Mouse (Mus musculus) neural tube, embryonic 12.5 days (tissue): ENCODE data around the gene Chchd5. TPM values are rescaled to one million over a fixed set of nuclear protein-coding genes. Genes with fewer than 3 reads are reported as not detected.

Source experiments
- ATAC-seq: fragments of 200-750 bp; cut with Nextera tagmentation; 2 replicates; pipeline ENCODE4 v1.8.0; 2017; ENCODE audit warnings: low read depth, mild to moderate bottlenecking, moderate TSS enrichment, moderate library complexity; ENCODE audit not compliant: low FRiP score
- H3K27ac ChIP-seq: fragments of 300-500 bp; sonication (generic); 2 replicates; pipeline ENCODE4 v1.5.1; 2016
- H3K27me3 ChIP-seq: fragments of 300-500 bp; sonication (generic); replicated peaks from 2 replicates; pipeline ENCODE4 v1.6.1; 2016; ENCODE audit warnings: mild to moderate bottlenecking
- H3K36me3 ChIP-seq: fragments of 300-500 bp; sonication (generic); 2 replicates; pipeline ENCODE4 v1.6.1; 2016; ENCODE audit warnings: mild to moderate bottlenecking
- H3K4me1 ChIP-seq: fragments of 300-500 bp; sonication (generic); 2 replicates; pipeline ENCODE4 v1.6.1; 2016
- H3K4me2 ChIP-seq: fragments of 300-500 bp; sonication (generic); replicated peaks from 2 replicates; pipeline ENCODE4 v1.6.1; 2016; ENCODE audit warnings: mild to moderate bottlenecking
- H3K4me3 ChIP-seq: fragments of 300-500 bp; sonication (generic); 2 replicates; pipeline ENCODE4 v1.5.1; 2016
- H3K9ac ChIP-seq: fragments of 300-500 bp; sonication (generic); 2 replicates; pipeline ENCODE4 v1.6.1; 2016; ENCODE audit warnings: mild to moderate bottlenecking
- H3K9me3 ChIP-seq: fragments of 300-500 bp; sonication (generic); 2 replicates; pipeline ENCODE4 v1.6.1; 2016; ENCODE audit warnings: mild to moderate bottlenecking
- WGBS: fragments of 180-500 bp; shearing (Covaris S2); methylation state at CpG from one replicate; pipeline ENCODE4 v1.1.7; 2016; 5-methylcytosine and 5-hydroxymethylcytosine counted together
- polyA plus RNA-seq: library from polyadenylated mRNA; unstranded; fragments of >200 nt; fragmentation: Nextera tagmentation; extraction: Ambion mirVana; gene quantifications from 2 replicates; pipeline ENCODE4 v1.2.1, GENCODE M21; 2016

Chchd5 gene
- polyA plus RNA-seq, 1 experiment from 2014 or later, result 25.9 TPM

GRCm38 (mm10) chr2:129166466-129167463 lies 37.3 kb downstream of the Chchd5 start:
- no peaks in the 10 kb centered on the region for H3K36me3 ChIP-seq
- no peaks in the 10 kb centered on the region for H3K4me1 ChIP-seq
- no peak overlapping the region for H3K9ac ChIP-seq
- WGBS, result 82% methylated on average over 10 of the region's 10 CpGs
- H3K4me2 ChIP-seq, result no peak overlapping the region
- H3K4me3 ChIP-seq, result no peak overlapping the region
- H3K27ac ChIP-seq, result no peak overlapping the region
- no peaks in the 10 kb centered on the region for H3K9me3 ChIP-seq
- H3K27me3 ChIP-seq, result no peaks in the 10 kb centered on the region
- no peak for ATAC-seq

- Histone ChIP-seq H3K27ac (no peak overlapping the region), H3K4me2 (no peak overlapping the region), H3K36me3 (no peaks in the 10 kb centered on the region), H3K9ac (no peak overlapping the region), H3K27me3 (no peaks in the 10 kb centered on the region), H3K4me1 (no peaks in the 10 kb centered on the region), H3K4me3 (no peak overlapping the region), H3K9me3 (no peaks in the 10 kb centered on the region)
- ATAC-seq, result no peak
- WGBS, result 64% methylated on average over 10 of the region's 10 CpGs
Measured at GRCm38 (mm10) chr2:129173386-129173785, 43.9 kb downstream of the Chchd5 start.

GRCm38 (mm10) chr2:129174474-129174873 lies 45.0 kb downstream of the Chchd5 start:
- Histone ChIP-seq H3K36me3 (no peaks in the 10 kb centered on the region), H3K27ac (no peak overlapping the region), H3K4me3 (no peak overlapping the region), H3K9ac (no peak overlapping the region), H3K4me2 (no peak overlapping the region), H3K9me3 (no peaks in the 10 kb centered on the region), H3K4me1 (no peaks in the 10 kb centered on the region), H3K27me3 (no peaks in the 10 kb centered on the region)
- no peak for ATAC-seq
- 49% methylated on average over 7 of the region's 7 CpGs for WGBS

DNA sequence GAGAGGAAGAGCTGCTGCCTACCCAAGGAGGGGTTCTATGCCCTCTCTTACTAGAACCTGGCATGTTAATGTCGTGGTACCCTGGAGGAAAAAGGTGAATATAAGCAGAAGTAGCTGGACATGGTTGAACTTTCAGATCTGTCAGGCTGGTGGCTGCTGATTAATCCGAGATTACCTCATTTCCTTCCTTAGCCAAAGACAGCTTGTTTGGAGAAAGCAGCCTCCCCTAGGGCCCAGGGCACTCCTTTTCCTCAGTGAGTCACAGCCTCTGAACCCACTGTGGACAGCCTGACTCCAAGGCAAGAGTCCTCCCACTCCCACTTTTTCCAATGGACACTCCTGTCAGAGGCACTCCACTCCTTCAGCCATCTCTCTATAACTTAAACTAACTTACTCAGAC lies 46.1 kb downstream of the Chchd5 start:
- Histone ChIP-seq H3K4me3 (no peak overlapping the region), H3K27me3 (no peaks in the 10 kb centered on the region), H3K4me1 (no peaks in the 10 kb centered on the region), H3K36me3 (no peaks in the 10 kb centered on the region), H3K27ac (no peak overlapping the region), H3K9me3 (no peaks in the 10 kb centered on the region), H3K4me2 (no peak overlapping the region), H3K9ac (no peak overlapping the region)
- 70% methylated on average over 2 of the region's 2 CpGs for WGBS
- no peak for ATAC-seq

GRCm38 (mm10) chr2:129176676-129177420 lies 47.3 kb downstream of the Chchd5 start:
- Histone ChIP-seq H3K27ac (no peak overlapping the region), H3K9ac (no peak overlapping the region), H3K27me3 (no peaks in the 10 kb centered on the region), H3K9me3 (no peaks in the 10 kb centered on the region), H3K36me3 (no peaks in the 10 kb centered on the region), H3K4me1 (no peaks in the 10 kb centered on the region), H3K4me2 (no peak overlapping the region), H3K4me3 (no peak overlapping the region)
- no peak for ATAC-seq
- 77% methylated on average over 12 of the region's 12 CpGs for WGBS

DNA sequence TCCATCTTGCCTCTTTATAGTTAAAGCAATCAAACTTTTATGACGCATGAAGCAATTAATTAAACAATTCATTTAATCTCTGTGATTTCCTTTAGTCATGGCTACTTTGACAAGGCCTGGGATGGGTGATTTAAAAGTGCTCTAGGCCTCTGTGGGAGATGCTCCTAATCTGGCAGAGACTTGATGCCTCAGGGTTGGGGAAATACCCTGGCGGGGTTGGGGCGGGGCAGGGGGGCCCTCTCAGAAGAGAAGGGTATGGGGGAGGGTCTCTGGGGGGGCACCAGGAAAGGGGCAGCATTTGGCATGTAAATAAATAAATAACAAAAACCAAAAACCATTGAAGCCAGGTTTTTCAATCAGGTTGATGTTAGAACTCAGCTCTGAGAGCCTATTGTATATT lies 48.2 kb downstream of the Chchd5 start:
- Histone ChIP-seq H3K9me3 (no peaks in the 10 kb centered on the region), H3K27me3 (no peaks in the 10 kb centered on the region), H3K27ac (no peak overlapping the region), H3K4me3 (no peak overlapping the region), H3K9ac (no peak overlapping the region), H3K36me3 (no peaks in the 10 kb centered on the region), H3K4me2 (no peak overlapping the region), H3K4me1 (no peaks in the 10 kb centered on the region)
- 55% methylated on average over 3 of the region's 3 CpGs for WGBS
- no peak for ATAC-seq

DNA sequence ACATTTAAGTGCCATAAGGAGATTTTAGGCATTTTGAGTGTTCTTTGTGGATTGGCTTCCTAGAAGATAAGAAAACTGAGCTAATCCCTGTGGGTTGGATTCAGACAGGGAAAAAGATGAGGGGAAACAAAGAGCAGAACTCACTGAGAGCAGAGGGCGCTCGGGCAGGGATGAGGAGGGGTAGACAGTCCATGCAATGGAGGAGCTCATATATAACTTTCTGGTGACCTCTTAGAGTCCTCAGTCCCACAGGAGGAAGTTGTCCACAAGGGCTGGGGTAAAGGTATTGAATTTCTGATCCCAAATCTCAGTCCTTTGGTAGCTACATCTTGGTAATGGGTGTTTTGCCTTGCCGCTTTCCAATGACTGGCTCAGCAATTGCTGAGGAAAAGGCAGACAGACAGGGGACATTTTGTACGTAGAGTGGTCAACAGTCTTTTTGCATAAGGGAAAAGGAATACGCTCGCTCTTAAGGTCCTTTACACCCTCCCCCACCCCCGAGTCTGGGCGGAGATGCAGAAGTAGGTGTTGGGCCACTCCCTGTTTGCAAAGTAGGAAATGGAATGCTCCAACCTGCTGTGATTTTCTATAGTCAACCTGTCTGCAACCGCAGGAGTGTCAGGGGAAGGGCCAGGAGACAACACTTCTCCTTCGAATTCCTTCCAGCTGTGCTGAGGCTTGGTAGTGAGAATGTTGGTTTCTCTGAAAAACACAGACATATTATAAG lies 48.8 kb downstream of the Chchd5 start:
- WGBS, result 43% methylated on average over 10 of the region's 10 CpGs
- no peaks in the 10 kb centered on the region for H3K9me3 ChIP-seq
- no peaks in the 10 kb centered on the region for H3K27me3 ChIP-seq
- no peaks in the 10 kb centered on the region for H3K36me3 ChIP-seq
- H3K4me2 ChIP-seq, result no peak overlapping the region
- no peak for ATAC-seq
- H3K9ac ChIP-seq, result no peak overlapping the region
- no peak overlapping the region for H3K27ac ChIP-seq
- H3K4me1 ChIP-seq, result no peaks in the 10 kb centered on the region
- H3K4me3 ChIP-seq, result no peak overlapping the region

- no peak overlapping the region for H3K27ac ChIP-seq
- no peak overlapping the region for H3K9ac ChIP-seq
- no peak overlapping the region for H3K4me2 ChIP-seq
- no peaks in the 10 kb centered on the region for H3K27me3 ChIP-seq
- H3K9me3 ChIP-seq, result no peaks in the 10 kb centered on the region
- no peak overlapping the region for H3K4me3 ChIP-seq
- H3K4me1 ChIP-seq, result no peaks in the 10 kb centered on the region
- ATAC-seq, result no peak
- 77% methylated on average over 8 of the region's 8 CpGs for WGBS
- H3K36me3 ChIP-seq, result no peaks in the 10 kb centered on the region
Measured at GRCm38 (mm10) chr2:129179946-129180853, 50.7 kb downstream of the Chchd5 start.

GRCm38 (mm10) chr2:129181509-129181908 lies 52.0 kb downstream of the Chchd5 start:
- H3K27me3 ChIP-seq, result no peaks in the 10 kb centered on the region
- no peak for ATAC-seq
- H3K4me3 ChIP-seq, result no peak overlapping the region
- H3K4me2 ChIP-seq, result no peak overlapping the region
- WGBS, result 89% methylated on average over 5 of the region's 5 CpGs
- no peak overlapping the region for H3K9ac ChIP-seq
- no peaks in the 10 kb centered on the region for H3K9me3 ChIP-seq
- no peaks in the 10 kb centered on the region for H3K36me3 ChIP-seq
- no peak overlapping the region for H3K27ac ChIP-seq
- no peaks in the 10 kb centered on the region for H3K4me1 ChIP-seq

DNA sequence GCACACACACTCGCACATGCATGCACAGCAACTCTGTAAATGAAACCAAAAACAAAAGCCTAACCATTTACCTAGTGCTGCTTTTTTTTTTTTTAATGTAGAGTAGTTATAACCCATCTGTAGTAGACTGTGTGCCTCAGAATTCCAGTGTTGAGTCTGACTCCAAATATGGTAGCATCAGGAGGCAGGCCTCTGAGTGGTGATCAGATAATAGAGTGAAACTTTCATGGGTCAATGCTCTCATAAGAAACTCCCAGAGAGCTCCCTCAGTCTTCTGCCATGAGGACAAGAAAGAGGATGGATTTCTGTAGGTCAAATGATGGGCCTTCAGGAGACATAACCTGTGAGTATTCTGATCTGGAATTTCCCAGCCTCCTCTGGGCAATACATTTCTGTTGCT lies 52.9 kb downstream of the Chchd5 start:
- Histone ChIP-seq H3K27me3 (no peaks in the 10 kb centered on the region), H3K36me3 (no peaks in the 10 kb centered on the region), H3K4me3 (no peak overlapping the region), H3K27ac (no peak overlapping the region), H3K9me3 (no peaks in the 10 kb centered on the region), H3K4me1 (no peaks in the 10 kb centered on the region), H3K9ac (no peak overlapping the region), H3K4me2 (no peak overlapping the region)
- ATAC-seq, result no peak
- WGBS, result 97% methylated on average over 1 of the region's 1 CpGs

GRCm38 (mm10) chr2:129183561-129184031 lies 54.1 kb downstream of the Chchd5 start:
- ATAC-seq, result no peak
- whole genome bisulfite sequencing, result 80% methylated on average over 14 of the region's 14 CpGs
- no peak overlapping the region for H3K4me2 ChIP-seq
- no peak overlapping the region for H3K4me3 ChIP-seq
- no peaks in the 10 kb centered on the region for H3K9me3 ChIP-seq
- H3K4me1 ChIP-seq, result no peaks in the 10 kb centered on the region
- no peak overlapping the region for H3K27ac ChIP-seq
- H3K36me3 ChIP-seq, result no peaks in the 10 kb centered on the region
- no peaks in the 10 kb centered on the region for H3K27me3 ChIP-seq
- no peak overlapping the region for H3K9ac ChIP-seq
